Mouse (Mus musculus) regulatory T cell (primary cell): ENCODE results near the gene Hspa1b.

ENCODE experiments used
- in situ Hi-C: fragments of 300-600 bp; cut with MboI, MseI; formaldehyde crosslinking; loops from one replicate; pipeline ENCODE4 v1.15.1; 2025; ENCODE audit warnings: high pct_unique_total_duplicates

Hspa1b gene

DNA sequence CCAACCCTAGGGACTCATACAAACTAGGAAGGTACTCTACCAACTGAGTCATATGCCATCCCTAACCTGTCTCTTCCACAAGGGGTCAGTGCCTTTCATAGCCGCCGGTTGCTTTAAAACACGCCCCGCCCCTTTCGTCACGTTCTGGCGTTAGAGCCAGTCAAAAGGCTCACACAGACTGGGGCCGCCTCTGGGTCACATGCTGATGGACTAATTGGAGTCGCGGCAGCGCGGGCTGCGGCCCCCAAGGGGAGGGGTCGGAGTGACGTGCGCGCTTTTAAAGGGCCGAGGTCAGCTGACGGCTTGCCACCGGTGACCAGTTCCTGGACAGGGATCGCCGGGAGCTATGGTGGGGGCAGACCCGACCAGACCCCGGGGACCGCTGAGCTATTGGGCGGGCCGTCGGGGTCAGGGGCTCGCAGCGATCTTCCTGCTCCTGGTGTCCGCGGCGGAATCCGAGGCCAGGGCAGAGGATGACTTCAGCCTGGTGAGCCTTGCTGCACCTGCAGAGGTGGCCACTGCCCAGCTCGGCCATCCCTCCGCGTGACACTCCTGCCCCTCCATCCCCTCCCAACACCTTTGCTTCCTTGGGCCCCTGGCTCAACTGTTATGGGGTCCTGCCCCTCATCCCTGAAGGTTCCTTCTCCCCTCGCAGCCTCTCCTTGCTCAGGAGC is 27.8 kb downstream of the Hspa1b start, which contains the start of gene Neu1:
TSS of gene Neu1 (plus strand) at position 193 of the 674 bp plus-strand sequence.
- in situ Hi-C loops = no loop called here

DNA sequence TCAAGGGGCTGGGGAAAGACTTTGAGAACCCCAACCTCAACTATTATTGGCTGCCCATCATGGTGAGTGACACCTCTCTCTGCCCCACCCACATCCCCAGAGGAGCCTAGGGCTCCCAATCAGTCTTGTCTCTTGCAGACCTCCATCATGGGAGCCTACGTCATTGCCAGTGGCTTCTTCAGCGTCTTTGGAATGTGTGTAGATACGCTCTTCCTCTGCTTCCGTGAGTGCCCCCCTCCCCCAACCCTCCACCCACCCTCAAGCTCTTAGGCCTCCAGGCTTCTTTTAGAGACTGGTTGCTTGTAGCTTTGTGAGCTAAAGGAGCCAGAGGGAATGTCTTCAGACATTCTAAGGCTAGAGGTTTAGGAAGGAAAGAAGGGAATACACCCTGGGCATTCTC is 30.2 kb downstream of the Hspa1b start:
- in situ Hi-C loops = no loop called here

DNA sequence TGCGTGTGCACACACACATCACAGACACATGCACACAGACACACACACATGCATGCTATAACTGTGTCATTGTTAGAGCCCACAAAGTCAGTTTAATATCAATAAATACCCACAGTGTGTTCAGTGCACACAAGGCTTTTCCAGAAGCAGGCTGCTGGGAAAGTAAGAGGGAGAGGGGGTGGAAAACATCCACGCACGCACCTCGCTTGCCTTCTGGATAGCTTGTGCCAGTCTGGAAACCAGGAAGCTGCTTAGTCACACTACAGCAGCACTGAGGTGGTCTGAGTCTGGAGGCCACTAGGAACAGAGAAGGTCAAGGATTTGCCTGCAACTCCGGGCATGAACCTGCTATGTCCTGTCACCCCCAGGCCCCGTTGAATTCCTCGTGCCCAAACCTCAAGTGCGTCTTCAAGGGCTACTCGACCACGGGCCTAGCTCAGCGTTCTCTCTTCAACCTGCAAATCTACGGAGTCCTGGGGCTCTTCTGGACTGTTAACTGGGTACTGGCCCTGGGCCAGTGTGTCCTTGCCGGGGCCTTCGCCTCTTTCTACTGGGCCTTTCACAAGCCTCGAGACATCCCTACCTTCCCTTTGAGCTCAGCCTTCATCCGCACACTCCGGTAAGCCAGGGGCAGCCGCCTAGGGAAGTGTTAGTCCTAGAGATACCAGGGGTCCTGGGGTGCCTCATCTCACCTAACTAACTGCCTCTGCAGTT is 31.6 kb downstream of the Hspa1b start:
- in situ Hi-C loops = no loop called here

DNA sequence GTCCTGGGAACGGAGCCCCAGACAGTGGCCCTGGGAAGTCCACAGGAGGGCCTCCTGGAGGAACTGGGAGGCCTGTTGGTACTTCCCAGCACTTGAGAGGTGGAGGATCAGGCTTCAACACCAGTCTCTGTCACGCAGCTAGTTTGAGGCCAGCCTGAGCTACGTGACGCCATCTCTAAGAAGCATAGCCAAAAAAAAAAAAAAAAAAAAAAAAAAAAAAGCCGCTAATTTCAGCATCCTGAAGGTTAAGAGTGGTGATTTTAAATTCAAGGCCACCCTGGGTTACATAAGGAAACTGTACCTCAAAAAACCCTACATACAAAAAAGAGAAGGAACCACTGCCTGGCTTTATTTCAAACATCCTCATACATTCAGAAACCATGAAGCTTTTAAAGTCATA is 34.8 kb downstream of the Hspa1b start:
- in situ Hi-C loops = no loop called here

DNA sequence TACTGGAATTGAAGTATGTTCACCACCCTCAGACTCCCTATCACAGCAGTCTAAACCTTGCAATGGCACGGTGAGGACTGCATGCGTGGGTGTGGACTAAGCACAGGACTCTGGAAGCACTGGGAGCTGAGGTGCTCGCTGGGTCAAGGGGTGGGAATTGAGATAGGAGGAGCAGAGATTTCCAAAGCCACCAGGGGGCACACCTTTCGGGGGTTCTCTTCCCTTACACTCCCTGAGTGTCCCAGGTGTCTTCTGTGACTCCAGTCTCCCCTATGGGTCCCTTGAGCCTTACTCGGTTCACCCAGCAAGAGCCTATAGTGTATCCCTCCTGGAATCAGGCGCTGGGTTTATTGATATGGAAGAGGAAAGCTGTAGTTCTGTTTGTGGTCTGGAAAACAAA is 36.1 kb downstream of the Hspa1b start:
- in situ Hi-C loops = no loop called here

DNA sequence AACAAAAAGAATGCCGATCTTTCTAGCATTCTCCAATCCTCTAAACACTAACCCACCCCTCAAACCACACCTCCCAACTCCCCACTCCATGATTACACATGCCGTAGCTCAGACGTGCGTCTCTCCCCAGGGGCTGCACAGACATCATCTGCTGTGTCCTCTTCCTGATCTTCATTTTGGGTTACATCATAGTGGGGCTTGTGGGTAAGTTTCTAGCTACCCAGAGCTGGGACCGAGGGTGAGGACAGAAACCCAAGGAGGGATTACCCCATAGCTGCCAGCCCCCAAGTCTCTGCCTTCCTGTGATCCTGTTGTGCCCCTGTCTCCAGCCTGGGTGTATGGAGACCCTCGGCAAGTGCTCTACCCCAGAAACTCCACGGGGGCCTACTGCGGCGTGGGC is 41.9 kb downstream of the Hspa1b start:
- in situ Hi-C loops = no loop called here

DNA sequence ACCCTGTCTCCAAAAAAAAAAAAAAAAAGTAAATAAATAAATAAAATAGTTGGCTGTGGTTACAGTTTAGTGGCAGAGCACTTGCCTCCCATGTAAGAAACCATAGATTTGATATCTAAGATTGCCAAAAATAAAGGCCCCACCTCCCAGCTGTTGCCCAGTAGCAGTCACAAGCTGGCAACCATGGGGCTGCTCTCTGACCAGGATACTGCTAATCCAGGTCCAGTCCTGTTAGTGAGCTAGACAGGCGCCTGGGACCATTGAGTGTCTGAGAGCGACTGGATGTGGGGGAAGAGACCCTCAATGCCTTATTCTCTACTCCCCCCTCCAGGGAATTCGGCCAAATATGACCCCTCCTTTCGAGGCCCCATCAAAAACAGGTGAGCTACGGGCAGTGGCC is 42.7 kb downstream of the Hspa1b start:
- in situ Hi-C loops = no loop called here

DNA sequence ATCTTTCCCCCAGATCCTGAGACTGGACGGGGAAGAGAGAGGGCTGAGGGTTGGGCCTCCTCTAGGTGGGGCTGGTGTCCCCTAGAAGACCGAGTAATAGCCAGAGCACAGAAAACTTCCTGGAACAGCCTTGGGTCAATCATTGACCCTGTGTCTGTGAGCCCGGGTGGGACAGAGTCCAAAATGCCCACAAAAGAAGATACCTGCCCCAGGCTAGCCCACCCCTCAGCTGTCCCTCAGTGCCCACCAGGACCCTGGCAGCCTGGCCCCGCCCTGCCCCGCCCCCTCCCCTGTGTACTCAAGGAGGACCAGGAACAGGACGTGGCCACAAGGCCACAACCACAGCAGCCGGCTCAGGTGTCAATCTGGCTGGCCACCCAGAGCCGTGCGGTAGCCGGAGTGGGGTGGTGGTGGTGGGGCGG is 43.6 kb downstream of the Hspa1b start:
- in situ Hi-C loops = no loop called here

DNA sequence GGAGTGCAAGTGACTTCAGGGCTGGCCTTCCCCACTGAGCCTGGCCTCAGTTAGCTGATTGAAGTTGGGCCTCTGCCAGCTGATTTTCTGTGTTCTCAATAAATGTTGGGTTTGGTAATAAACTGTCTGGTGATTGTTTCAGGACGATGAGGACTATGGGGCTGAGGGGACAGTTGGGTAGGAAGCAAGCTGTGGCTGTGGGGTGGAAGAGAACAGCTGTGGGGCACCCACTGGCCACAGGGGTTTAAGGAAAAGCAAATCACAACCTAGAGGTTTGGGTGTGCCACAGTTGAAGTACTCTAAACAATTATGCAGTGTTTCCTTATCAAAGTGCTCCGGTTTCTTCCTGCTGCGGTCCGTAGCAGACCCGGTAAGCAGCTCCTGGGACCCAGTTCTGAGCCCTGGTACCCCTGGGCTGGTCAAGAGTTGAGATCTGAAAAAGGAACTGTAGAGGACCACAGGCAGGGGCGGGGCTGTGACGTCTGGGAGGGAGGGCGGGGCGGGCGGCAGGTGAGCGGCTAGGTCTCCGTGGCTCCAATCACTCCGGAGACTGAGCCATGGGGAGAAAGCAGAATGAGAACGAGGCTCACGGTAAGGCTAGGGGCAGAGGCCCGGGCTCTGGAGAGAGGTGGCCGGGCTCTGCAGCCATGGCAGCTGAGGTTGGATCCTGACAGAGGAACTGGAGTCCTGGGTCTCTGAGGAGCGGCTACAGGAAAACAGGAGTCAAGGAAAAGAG is 44.9 kb downstream of the Hspa1b start, which contains the start of gene Slc44a4:
TSS of gene Slc44a4 (plus strand) at position 537 of the 736 bp plus-strand sequence.
- in situ Hi-C loops = no loop called here

DNA sequence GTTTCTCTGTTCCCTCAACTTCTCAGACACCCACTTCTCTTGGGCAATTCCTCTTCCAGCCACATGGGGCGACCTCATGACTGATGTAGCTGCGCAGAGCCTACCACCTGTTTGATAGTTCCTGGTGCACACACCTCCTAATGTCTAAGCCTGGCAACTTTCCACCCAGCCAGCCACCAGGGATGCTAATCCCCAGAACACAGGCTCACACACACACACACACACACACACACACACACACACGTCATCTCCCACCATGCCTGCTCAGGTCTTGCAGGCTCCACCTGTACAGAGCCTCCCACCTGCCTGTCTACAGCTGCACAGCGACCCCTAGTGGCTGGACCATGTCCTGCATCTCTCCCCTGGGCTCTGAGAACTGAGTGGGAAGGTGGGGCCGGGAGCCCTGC is 47.1 kb downstream of the Hspa1b start:
- in situ Hi-C loops = no loop called here

DNA sequence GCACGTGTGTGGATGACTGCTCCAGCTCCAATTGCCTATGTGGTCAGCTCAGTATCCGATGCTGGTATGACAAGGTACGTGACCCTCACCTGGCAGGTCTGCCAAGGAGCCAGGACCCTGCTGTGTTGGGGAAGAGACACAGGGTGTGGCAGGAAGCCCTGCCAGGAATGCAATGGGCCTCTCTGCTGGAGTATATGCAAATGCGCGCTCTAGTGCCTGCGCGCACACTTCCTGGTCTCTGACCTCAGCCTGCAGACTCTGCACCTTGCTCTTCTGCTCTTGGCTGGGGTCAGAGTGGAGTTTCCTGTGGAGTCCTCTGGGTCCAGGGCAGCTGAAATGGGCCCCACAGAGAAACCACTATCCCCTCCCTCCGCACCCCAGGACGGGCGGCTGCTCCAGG is 48.1 kb downstream of the Hspa1b start:
- in situ Hi-C loops = no loop called here
